Mouse (Mus musculus): ENCODE results near the gene Kctd15. TPM values are rescaled to one million over a fixed set of nuclear protein-coding genes. Genes with fewer than 3 reads are reported as not detected.

Gene Kctd15
- not detected in 2 replicates for total RNA-seq (2023)

GRCm38 (mm10) chr7:34656632-34657031 lies at the start of gene Kctd15:
Gene Kctd15, minus strand, starts transcription at chr7:34656732.

Other genes with a start within 250 kb of the Kctd15 start
- gene Chst8, start 156.0 kb upstream of the Kctd15 start, total RNA-seq (2023): not detected in 2 replicates

Measured in neutrophil, adult 65 days (primary cell).